Mouse (Mus musculus) kidney, postnatal 4 days (tissue): ENCODE data around the gene Pappa.

ENCODE experiments used
- DNase-seq, 2 experiments: peaks; one replicate each; pipeline ENCODE4 v3.0.0; 2021; ENCODE audit warnings: mixed read lengths in 2 of 2

Pappa gene

DNA sequence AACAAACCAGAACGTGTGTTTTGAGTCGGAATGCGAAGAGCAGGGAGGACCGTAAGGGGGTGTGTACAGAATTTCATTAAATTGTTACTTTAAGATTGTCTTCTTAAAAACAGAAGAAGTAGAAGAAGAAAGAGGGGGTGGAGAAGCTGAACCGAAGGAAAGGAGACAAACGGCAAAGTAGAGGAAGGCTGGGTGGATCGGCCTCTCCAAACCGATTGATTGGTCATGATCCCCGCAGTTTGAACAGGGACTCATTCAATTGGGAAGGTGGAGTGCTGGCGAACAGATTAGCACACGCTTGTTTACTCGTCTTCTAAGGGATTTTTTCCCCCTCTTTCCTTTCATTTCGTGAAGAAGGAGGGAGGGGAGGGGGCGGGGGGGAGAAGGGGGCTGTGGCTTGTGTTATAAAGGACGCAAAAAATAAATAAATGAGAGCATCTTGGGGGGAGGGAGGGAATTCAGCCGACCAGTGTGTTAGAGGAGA is at the start of gene Pappa:
Pappa (plus strand) TSS at position 434 of the 484 bp plus-strand sequence.
- peak in 1 of 2 experiments; percentile 14 for DNase-seq

DNA sequence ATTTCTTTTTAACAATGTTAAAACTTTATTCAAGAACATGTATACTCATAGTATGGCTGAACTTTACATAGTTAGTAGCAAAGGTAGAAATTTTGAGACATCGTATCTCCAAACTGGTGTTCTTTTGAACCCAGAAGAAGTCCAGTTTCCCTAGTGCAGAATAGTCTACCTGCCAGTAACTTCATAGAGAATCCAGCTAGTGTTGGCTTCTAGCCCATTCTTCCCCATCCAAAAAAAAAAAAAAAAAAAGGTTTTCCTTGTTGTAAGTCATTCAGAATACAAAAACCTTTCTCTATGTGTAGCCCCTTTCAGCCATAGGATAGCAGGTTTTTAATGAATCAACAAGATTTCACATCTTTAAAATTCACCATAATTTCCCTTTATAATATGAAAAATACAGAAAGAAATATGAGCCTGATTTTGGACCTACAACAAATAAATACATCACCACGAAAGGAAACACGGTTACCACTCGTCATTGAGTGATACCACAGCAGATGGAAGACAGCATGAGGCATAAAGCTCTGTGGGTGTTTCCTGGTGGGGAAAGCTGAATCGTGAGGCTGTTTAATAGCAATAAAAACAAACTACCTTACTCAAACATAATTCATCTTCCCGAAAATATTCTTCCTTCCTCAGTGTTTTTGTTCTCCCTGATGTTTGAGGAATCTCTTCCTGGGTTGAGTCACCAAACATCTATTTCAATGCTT is 45.9 kb upstream of the Pappa start:
- no peak for DNase-seq

DNA sequence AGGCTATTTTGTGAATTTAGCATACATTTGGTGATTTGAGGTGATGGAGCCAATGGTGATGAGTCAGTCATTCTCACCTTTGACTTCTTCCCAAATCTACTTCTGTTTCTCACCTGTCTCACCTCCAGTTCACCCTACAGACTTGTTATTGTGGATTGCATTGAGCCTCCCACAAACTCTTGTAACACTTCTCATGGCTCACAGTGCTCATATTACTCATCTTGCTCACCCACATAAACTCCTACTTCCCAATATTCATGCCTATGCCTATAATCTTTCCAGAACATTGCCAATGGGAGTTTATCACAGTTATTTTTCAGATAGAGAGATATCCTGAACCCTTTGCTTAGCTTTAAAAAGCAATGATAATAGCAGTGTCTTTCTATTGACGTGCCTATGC is 37.1 kb upstream of the Pappa start:
- DNase-seq: no peak

DNA sequence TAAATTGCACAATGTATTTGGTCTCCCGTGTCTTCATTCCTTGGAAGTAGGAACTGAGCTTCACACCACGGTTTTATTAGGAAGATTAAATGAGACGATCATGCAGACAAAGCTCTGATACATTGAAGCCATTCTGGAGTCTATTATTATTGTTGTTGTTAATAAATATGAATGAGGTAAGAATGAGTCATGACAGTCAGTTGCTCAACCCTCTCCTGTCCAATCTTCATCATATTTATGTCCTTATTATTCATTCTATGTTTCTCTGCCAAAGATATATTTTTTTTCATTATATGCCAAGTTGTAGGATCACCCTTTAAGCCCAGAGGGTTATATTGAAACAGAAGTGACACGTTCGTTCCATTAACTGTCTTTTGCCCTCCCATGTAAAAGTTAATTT is 36.4 kb upstream of the Pappa start:
- no peak for DNase-seq

DNA sequence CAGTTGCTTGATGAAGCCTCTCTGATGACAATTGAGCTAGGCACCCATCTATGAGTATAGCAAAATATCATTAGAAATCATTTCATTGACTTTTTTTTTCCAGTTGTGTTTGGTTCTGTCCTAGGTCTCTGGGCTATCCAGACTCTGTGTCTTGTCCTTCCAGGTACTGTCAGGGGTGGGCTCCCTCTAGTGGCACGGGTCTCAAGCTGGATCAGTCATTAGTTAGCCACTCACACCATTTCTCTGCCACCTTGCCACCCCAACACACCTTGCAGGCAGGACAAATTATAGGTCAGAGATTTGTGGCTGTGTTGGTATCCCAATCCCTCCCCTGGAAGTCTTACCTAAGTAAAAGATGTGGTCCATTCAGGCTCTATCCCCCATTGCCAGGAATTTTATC is 31.8 kb upstream of the Pappa start:
- peak; percentile 40 to 46 for DNase-seq

DNA sequence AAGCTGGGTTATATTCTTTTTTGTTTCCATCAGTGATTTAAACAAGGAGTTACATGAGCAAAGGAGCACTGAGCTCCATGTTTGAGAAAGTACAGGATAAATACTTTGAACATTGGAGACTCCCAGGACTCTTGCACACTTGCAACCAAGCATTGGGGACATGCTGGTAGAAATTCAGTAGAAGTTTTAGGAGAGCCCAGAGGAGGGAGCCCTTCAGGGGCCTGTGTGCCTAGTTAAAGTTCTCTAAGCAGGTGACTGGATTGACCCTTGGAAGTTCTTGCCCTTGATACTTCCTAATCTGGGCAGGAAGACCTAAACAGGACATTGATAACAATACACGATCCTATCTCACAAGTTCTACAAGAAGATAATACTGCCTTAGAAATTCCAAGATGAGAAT is 3.6 kb upstream of the Pappa start:
- DNase-seq: peak in 1 of 2 experiments; percentile 12

DNA sequence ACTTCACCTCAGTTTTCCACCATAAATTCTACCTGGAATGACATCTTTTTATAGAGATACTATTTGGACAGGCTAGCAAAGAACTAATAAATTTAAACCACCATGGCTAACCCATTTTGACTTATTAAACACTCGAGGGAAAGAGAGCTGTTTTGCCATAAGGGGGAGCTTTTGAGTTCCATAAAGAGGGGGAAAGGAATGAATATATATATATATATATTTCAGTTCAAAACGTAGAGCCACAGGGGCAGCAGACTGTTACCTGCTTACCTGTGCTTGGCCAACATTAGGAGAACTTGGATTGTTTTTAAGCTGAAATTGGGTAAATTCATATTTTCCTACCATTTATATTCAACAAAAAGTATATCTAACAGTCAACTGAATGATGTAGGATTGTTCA is 1.1 kb upstream of the Pappa start:
- DNase-seq: no peak

DNA sequence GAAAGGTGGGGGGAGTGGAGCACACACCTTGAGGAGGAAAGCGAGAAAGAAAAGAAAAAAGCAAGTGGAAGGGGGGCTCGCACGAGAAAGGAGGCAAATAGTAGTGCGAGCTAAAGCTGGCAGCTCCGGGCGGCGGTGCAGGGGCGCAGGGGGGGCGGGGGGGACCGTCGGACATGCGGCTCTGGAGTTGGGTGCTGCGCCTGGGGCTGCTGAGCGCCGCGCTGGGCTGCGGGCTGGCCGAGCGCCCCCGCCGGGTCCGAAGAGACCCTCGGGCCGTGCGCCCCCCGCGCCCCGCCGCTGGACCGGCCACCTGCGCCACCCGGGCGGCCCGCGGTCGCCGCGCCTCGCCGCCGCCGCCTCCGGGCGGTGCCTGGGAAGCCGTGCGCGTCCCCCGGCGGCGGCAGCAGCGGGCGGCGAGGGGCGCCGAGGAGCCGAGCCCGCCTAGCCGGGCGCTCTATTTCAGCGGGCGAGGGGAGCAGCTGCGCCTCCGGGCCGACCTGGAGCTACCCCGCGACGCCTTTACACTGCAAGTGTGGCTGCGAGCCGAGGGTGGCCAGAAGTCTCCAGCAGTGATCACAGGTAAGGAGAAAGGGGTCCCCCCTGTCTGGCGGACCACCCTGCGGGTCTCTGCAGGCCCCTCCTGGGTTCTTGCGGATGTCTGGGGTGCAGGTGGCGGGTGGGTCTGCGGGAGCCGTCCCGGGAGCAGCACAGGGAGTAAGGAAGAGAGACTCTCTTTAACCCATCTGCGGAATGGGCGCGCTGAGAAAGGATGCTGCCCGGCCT is 586 bp downstream of the Pappa start:
- peak; percentile 48 to 62 for DNase-seq

DNA sequence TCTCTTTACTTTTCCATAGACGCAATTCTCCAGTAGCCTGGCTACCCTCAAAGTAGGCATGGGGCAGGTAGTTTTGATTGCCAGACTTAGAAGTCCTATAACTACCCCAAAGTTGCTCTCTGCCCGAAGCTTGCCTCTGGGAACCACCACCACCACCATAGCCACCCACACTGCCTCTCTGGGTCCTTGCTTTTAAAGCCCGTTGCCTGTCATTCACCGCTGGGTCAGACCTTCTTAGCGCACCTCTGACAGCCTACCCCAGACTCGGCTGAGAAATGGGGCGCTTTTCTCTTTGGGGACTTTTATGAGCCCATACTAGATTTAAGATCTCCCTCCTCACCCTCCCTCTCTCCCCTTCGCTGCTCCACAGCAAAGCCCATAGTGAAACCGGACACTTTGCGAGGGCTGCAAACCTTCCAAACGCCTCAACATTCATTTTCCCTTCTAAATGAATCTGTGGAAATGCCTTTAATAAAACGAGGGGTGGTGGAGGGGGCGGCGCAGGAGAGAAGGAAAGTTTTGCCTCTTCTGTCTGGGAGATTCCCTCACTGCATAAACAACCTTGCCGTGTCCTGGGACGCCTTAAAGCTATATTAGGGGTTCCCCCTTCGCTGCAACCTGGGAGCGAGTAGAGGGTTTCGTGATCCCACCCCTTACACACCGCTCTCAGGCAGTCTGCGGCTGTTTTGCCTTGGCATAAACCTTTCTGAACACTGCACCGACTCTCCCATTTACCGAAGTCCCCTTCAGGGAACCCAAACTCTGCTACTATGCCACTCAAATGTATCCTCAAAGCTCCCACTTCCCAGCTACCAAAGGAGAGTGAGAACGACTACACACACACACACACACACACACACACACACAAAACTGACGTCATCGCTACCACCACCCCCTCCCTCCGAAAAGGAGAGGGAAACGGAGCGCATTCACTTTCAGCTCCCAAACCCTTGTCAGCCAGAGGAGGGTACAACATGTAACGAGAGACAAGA is 1.7 kb downstream of the Pappa start:
- peak; percentile 68 to 79 for DNase-seq

DNA sequence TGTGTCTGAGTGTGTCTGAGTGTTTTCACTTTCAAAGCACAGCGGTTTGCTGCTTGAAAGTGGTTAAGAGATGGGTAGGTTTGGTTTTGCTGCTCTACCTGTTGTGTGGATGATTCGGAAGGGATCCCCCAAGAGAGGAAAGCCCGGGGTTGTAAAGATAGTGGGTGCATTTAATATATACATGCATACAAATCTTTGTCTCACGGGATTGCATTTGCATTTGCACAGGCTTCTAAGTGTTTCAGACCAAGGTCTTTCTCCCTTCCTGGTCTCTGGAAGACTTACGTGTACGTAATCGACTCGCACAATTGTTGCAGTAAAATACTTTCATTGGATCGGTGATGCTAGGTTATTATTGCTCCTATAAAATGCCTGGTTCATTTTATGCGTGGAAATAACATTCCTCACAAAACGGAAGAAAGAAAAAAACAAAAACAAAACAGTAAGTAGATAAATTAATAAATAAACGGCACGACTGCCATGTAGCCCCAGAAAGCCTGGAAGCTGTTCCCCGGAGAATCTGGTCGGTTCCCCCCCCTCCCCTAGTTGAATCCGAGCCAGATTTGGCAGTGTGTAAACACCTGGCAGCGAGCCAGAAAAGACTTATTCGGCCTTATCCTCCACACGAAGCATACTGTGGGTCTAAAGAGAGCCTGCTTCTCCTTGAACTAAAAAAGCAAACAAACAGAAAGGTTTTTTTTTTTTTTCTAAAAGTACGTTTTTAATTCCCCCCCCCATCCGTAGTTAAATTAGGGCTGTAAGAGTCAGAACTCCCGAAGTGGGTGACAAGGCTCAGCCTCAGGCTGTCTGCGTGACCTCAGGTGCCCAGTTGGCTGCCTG is 2.7 kb downstream of the Pappa start:
- peak; percentile 78 to 84 for DNase-seq

DNA sequence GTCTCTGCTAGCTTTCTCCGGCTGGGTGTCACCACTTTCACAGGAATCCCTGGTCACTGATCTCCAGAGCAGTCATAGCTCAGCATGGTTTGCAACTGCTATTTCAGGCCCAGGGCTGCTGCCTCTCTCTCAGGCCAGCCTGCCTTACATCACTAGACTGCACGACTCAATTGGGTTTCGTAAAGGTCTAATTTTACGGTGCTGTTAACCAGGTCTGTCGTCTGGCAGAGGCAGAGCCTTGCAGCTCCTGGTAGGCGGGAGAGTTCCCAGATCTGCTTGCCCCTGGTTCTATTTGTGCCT is 3.3 kb downstream of the Pappa start:
- DNase-seq: peak; percentile 50 to 65

DNA sequence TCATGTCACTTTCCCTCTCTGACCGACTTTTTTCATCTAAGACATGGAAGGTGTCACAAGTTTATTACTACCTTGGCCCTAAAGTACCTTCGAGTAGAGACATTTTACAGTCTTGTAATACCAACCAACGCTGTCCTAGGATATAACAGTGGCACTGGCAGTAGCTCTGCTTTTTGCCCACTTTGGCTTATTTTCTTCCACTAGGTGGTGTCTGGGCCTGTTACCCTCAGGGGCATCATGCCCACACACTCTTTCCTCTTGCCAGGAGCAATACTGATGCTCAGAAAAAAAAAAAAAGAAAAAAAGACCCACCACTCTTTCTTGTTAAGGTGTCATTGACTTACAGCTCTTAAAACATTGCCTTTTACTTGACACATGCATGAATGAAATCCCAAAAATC is 8.7 kb downstream of the Pappa start:
- DNase-seq: no peak

DNA sequence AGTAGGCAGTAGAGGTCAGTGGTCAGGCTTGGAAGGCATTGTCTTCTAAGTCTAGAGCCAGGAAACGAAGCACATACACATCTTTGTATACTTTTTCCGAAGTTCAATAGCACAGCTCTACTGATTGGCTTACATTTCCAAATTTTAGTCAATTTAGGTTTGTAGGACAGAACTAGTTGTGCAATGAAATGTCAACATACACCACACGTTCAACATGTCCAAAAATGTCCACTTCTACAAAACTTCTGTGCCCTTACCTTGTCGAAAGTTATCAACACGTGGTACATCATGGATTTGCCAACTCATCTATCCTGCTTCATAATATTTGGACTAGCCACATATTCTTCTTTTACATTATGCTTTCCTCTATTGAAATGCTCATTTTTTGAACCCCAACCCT is 10.4 kb downstream of the Pappa start:
- DNase-seq: no peak

DNA sequence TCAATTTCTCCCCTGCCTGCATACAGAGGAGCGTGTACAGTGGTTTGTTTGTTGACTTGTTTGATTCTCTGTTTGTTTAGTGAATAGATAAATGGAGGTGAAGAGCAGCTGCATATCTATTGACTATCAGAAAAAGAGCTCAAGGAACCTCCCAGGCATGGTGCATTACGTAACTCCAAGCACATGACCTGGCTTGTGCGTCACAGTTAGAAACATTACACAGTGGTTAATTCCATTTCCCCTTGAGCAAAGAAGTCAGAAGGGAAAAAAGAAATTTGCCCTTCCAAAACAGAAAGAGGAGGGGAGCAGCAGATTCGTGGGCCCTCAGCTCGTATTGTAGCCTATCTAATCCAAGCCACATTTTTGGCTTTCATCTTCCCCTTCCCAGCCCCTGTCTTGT is 11.1 kb downstream of the Pappa start:
- DNase-seq: no peak

DNA sequence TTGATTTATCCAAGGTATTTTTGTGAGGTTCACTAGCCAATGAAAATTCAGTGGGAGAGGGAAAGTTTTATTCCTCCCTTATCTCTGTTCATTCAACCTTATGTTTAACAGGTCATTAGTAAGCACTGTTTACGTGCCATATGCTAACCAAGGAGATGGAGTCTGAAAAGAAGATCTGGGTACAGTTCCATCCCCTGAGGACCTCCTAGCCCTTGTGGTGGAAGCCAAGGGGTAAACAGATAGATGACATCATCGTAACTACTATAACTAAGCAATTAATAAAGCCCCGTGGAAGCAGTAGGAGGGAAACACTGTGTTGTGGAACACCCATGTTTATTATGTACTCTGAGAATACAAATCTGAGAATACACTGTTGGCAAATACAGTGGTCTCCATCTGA is 12.6 kb downstream of the Pappa start:
- no peak for DNase-seq

DNA sequence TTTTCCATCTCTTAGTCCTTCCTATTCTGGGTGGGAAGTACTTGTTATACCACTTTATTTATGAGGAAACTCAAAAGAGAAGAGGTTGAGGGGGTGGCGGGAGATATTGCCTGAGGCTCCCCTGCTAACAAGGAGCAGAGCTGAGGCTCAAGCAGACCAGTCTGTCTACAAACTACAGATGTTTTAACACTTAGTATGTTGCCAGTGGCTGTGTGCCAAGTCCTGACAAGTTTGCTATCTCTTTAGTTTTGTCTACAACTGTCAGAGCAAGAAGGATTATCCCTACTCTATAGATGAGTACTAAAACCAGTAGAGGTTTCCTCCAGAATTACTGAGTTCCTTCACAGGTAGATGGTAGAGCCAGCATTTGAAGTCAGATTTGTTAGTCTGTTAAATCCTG is 23.0 kb downstream of the Pappa start:
- DNase-seq: peak; percentile 22 to 31

DNA sequence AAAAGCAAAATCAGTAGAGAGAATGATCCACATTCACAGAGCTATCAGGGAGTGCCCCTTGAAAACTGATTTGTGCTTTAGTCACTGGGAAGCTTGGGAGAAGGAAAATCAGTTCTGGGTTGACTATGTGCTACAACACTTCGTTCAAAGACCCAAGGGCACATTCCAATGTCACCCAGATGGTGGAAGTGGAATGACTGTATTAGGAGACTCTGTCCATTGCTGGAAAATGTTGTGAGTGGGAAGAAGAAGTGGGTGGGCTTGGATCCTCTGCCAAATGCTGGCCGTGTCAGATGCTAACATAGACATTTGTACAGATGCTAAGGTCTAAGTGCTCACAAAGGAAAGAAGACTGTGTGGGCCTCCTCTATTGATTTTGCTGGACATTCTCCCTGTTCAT is 29.6 kb downstream of the Pappa start:
- DNase-seq: no peak

DNA sequence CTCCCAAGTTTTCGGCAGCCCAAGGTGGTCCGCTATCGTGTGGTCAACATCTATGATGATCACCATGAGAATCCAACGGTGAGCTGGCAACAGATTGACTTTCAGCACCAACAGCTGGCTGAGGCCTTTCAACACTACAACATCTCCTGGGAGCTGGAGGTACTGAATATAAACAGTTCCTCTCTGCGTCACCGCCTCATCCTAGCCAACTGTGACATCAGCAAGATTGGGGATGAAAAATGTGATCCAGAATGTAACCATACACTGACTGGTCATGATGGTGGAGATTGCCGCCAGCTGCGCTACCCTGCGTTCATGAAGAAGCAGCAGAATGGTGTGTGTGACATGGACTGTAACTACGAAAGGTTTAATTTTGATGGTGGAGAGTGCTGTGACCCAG is 32.3 kb downstream of the Pappa start:
- DNase-seq: no peak

DNA sequence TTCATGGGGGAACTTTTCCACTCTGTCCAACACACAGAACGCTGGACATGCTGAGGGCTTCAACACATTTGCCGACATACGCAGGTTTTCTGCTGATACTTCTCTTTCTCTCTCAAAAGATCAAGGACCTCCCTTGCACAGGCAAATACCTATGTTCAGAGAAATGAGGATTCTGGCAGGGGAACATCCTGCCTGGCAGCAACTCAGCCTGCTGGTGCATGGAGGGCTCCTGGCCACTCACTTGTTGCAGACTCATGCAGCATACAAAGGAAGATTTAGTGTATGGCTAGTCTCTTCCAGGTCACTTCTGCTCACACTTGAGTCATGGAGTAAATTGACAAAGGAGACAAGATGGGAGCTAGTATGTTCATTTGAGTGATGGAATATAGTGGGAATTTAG is 34.7 kb downstream of the Pappa start:
- DNase-seq: no peak

DNA sequence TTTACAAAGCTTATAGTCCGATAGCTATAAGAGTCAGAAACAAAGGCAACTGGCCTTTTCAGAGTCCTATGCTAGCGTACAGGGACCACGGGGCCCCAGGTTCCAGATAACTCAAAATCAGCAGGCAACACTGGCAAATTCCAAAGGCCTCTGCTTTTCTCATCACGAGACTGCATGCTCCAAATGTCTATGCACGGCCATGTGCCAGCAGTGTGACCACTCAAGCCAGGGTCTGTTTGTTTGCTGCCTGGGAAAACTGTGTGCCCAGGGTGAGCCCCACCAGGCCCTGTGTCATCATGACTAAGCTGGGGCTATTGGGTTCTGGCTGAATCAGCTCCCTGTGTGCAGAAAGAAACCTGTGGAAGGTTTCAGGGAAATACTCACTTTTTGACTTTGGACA is 35.5 kb downstream of the Pappa start:
- peak in 1 of 2 experiments; percentile 10 for DNase-seq

DNA sequence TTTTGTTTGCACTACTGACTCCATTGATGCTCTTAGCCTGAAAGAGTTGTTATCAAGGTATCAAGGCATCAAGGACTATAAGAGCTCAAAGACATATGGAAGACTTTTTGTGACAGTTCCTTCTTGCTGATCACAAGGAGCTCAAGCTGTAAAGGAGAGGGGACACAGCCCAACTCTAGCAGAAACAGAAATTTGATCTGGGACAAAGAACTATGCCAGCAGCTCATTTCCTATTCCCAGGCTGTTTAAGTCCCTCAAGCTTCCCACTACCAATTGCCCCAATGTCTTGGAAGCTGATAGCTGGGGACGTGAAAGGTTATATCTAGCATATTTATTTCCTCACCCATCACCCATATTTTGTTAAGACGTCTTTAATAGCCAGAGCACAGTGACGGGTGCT is 39.7 kb downstream of the Pappa start:
- DNase-seq: no peak

DNA sequence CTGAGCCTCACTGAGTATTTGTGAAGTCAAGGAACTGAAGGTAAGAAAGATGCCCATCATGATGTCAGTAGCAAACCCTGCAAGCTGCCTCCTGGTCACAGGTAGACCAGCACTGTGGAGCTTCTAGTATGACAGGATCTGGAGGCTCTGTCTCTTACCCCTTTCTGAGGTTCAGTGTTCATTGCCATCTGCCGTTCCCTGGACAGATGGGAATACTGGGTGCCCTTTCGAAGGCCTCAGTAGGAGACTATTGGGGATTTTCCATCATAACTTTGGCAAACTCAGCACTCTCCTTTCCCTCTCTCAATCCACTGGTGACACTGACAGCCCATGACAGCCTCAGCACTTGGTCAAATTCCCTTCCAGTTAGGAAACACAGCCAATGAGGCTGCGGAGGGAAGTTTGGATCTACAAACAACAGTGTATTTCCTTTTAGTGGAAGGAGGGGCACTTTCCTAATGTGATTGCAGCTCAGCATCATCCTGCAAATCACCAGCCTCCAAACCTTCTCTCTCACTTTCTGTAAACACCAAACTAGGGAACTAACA is 42.4 kb downstream of the Pappa start:
- DNase-seq: no peak
